8 mouse cellular contexts compared by ENCODE assay signal in the genomic region with DNA sequence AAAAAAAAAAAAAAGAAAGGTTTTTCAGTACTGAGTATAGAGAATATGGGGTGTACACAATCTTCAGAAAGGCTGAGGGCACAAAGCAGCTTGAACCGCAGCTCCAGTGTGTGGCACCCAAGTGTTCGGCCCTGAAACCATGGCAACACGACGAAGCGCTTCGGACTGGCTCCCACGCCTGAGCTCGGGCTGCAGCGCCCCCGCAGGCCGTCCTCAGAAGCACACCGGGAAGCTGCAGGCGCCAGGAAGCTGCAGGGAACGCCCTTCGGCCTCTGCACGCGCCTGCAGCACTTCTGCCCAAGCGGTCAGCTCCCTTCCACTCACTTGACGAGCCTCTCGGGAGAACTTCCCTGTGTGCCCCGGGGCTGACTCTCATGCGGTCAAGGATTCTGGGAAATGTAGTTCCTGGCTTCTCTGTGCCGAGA. TPM values are rescaled to one million over a fixed set of nuclear protein-coding genes. Genes with fewer than 3 reads are reported as not detected.
DNase-seq lines count a peak whose midpoint lies in the region; ATAC-seq lines count a peak whose summit lies in the region.

No protein-coding gene starts in this region.

- H3K4me2 ChIP-seq in intestine, embryonic 14.5 days (ENCODE audit: low read length), result peak overlapping the region; percentile 37

- peaks cover 7% of the 10 kb centered on the region for H3K4me1 ChIP-seq in intestine, embryonic 14.5 days (replicated peaks; ENCODE audit: control insufficient read depth, insufficient read depth, low read length)

- H3K4me3 ChIP-seq in intestine, embryonic 14.5 days (ENCODE audit: low read depth, low read length), result peak overlapping the region; percentile 25

- H3K9me3 ChIP-seq in intestine, embryonic 14.5 days (ENCODE audit: control insufficient read depth, low read length), result no peaks in the 10 kb centered on the region

- no peaks in the 10 kb centered on the region for H3K36me3 ChIP-seq in intestine, embryonic 14.5 days (ENCODE audit: control insufficient read depth, insufficient read depth, low read length)

- WGBS in intestine, embryonic 14.5 days, result under 1% methylated on average over 23 of the region's 23 CpGs

- no peak overlapping the region for H3K9ac ChIP-seq in intestine, embryonic 14.5 days (ENCODE audit: low read length)

- H3K27ac ChIP-seq in intestine, embryonic 14.5 days (ENCODE audit: low read depth), result peak overlapping the region; percentile 33; the same call in 1 of the 2 replicates

- DNase-seq in adrenal gland, adult (ENCODE audit: inconsistent age in 2 of 2, low spot score in 1 of 2), result peak; percentile 99
- DNase-seq in embryo, embryonic 10.5 days (ENCODE audit: low spot score), result peak; percentile 98
- peak; percentile 95 for DNase-seq in gastrocnemius, postnatal 14 days
- DNase-seq in intestine, embryonic 14.5 days (ENCODE audit: low spot score), result peak; percentile 97
- peak; percentile 94 to 97 for DNase-seq in left cerebral cortex, postnatal 14 days (ENCODE audit: low spot score in 2 of 2)
- DNase-seq in mesoderm, embryonic 11.5 days (ENCODE audit: low read depth, low spot score), result peak; percentile 97
- DNase-seq in right cerebral cortex, postnatal 36 days (ENCODE audit: low spot score in 2 of 2), result peak; percentile 91 to 94
- peak; percentile 98 for DNase-seq in yolk sac, embryonic 10.5 days (ENCODE audit: low spot score)

- peak; percentile 94 for ATAC-seq in intestine, embryonic 14.5 days (replicated peaks; ENCODE audit: low FRiP score, low TSS enrichment, low read depth)

- H3K27me3 ChIP-seq in intestine, embryonic 14.5 days (replicated peaks; ENCODE audit: control insufficient read depth, insufficient read depth, low read length), result no peaks in the 10 kb centered on the region

- intact Hi-C loops in gastrocnemius, postnatal 14 days (cut with DNase I; ENCODE audit: low total_unique reads), result no loop called here
- intact Hi-C loops in left cerebral cortex, postnatal 14 days (cut with DNase I), result no loop called here

RNA-seq across cellular contexts. Expression of gene Cln6, which starts 9.9 kb away (rescaled TPM):
- 10 to 100 TPM; 10.3 to 10.6 TPM for total RNA-seq in gastrocnemius, postnatal 14 days (2021)
- 30.6 and 31.3 TPM in 2 replicates for polyA plus RNA-seq in intestine, embryonic 14.5 days (2014; fragmentation: Nextera tagmentation; extraction: Ambion mirVana)
- 10 to 100 TPM; 11.2 to 11.5 TPM for total RNA-seq in left cerebral cortex, postnatal 14 days (2021)

RNA-seq across cellular contexts. Expression of gene Fem1b, which starts 16.9 kb away (rescaled TPM):
- total RNA-seq in gastrocnemius, postnatal 14 days (2021), result 10 to 100 TPM; 15.9 to 19.0 TPM
- polyA plus RNA-seq in intestine, embryonic 14.5 days (2014; fragmentation: Nextera tagmentation; extraction: Ambion mirVana), result 32.3 and 33.2 TPM in 2 replicates
- 100 to 1,000 TPM; 112 TPM for total RNA-seq in left cerebral cortex, postnatal 14 days (2021)

RNA-seq across cellular contexts. Expression of gene Calml4, which starts 29.2 kb away (rescaled TPM):
- 1 to 10 TPM; 1.8 to 3.4 TPM for total RNA-seq in gastrocnemius, postnatal 14 days (2021)
- 101 and 106 TPM in 2 replicates for polyA plus RNA-seq in intestine, embryonic 14.5 days (2014; fragmentation: Nextera tagmentation; extraction: Ambion mirVana)
- total RNA-seq in left cerebral cortex, postnatal 14 days (2021), result 1 to 10 TPM; 1.1 to 1.5 TPM

Comparison
In these comparisons a context has a peak if more than half of its experiments do, and no peak if none do; other contexts are left out.
1. Peak in every context shown above with its lines: DNase-seq, ATAC-seq, H3K4me3 ChIP-seq and H3K27ac ChIP-seq.
2. RNA of gene Fem1b, which starts 16.9 kb away (total RNA-seq): 112 TPM in left cerebral cortex, postnatal 14 days; 15.9 to 19.0 TPM in gastrocnemius, postnatal 14 days; every median in the first group is over 4 times any median in the second.